Mouse (Mus musculus): ENCODE results near the gene Bbs9. TPM values are rescaled to one million over a fixed set of nuclear protein-coding genes. Genes with fewer than 3 reads are reported as not detected.

Gene Bbs9
- total and polyA plus RNA-seq, 3 experiments = 6.3 to 12.4 (median 11.9) TPM

DNA sequence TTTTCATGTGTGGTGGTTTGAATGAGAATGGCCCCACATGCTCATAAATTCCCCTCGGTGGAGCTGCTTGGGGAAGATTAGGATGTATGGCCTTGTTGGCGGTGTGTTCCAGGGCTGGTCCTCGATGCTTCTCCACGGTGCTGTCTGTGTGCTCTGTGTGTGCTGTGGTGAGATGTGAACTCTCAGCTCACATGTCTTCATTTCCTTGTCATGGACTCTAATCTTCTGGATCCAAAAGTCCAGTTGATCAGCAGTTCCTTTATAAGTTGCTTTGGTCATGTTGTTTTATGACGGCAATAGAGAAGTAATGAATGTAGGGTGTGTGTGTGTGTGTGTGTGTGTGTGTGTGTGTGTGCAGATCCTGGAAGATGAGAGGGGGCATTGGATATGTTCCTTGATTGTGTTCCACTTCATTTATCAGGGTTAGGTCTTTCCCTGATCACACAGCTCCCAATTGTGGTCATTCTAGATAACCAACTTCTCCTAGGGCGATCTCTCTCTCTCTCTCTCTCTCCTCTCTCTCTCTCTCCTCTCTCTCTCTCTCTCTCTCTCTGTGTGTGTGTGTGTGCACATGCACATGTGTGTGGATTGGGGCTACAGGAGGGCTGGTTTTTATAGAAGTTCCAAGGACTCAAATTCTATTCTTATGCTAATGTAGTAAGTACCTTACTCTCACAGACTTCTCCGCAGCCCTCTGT is 201.8 kb downstream of the Bbs9 start:
- H3K27ac ChIP-seq = no peak overlapping the region
- no peaks in the 10 kb centered on the region for H3K36me3 ChIP-seq (ENCODE audit: control insufficient read depth, insufficient read depth, low read length)
- TF ChIP-seq CTCF (IDR thresholded peaks at IDR 0.05) = no peak
- TF ChIP-seq POLR2A (IDR thresholded peaks at IDR 0.05; ENCODE audit: insufficient read depth, low read depth, low read length) = no peak
- TF ChIP-seq EP300 (IDR thresholded peaks at IDR 0.05; ENCODE audit: insufficient read depth, low read depth, low read length) = no peak
- no peak overlapping the region for H3K4me3 ChIP-seq
- no peaks in the 10 kb centered on the region for H3K27me3 ChIP-seq (ENCODE audit: control insufficient read depth, insufficient read depth, low read length)
- H3K4me1 ChIP-seq (ENCODE audit: control insufficient read depth, insufficient read depth, low read length) = peaks cover 3% of the 10 kb centered on the region
- no peak overlapping the region for H3K9ac ChIP-seq (ENCODE audit: low read depth, low read length)
- DNase-seq = no peak
- intact Hi-C loops (cut with DNase I) = no loop called here
- no peaks in the 10 kb centered on the region for H3K79me2 ChIP-seq (replicated peaks; ENCODE audit: control insufficient read depth, insufficient read depth, low read length)
- 93% methylated on average over 7 of the region's 7 CpGs for WGBS

DNA sequence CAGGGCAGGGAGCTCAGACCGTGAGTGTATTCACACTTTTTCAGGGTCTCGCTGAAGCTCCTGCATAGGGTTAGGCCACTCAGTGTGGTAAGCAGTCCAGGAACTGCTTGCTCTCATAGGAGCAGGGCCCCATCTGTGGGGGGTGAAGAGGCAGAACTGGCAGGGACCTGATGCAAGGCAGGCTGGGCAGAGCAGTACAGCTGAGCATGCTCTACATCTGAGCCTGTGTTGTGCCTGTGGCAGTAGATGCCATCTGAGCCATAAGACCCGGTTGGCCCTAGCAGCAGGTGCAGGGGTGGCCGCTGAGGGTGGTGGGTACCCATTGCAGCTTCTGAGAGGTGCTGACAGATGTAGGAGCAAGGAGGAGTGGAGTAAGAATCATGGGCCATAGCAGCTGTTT is 202.5 kb downstream of the Bbs9 start:
- Histone ChIP-seq H3K79me2 (replicated peaks; ENCODE audit: control insufficient read depth, insufficient read depth, low read length) (no peaks in the 10 kb centered on the region), H3K4me1 (ENCODE audit: control insufficient read depth, insufficient read depth, low read length) (peaks cover 1% of the 10 kb centered on the region), H3K27me3 (ENCODE audit: control insufficient read depth, insufficient read depth, low read length) (no peaks in the 10 kb centered on the region), H3K9ac (ENCODE audit: low read depth, low read length) (no peak overlapping the region), H3K27ac (no peak overlapping the region), H3K36me3 (ENCODE audit: control insufficient read depth, insufficient read depth, low read length) (no peaks in the 10 kb centered on the region), H3K4me3 (no peak overlapping the region)
- no peak for DNase-seq
- 84% methylated on average over 4 of the region's 4 CpGs for WGBS
- TF ChIP-seq CTCF (IDR thresholded peaks at IDR 0.05) = no peak
- no peak for TF ChIP-seq EP300 (IDR thresholded peaks at IDR 0.05; ENCODE audit: insufficient read depth, low read depth, low read length)
- TF ChIP-seq POLR2A (IDR thresholded peaks at IDR 0.05; ENCODE audit: insufficient read depth, low read depth, low read length) = no peak
- intact Hi-C loops (cut with DNase I) = no loop called here

DNA sequence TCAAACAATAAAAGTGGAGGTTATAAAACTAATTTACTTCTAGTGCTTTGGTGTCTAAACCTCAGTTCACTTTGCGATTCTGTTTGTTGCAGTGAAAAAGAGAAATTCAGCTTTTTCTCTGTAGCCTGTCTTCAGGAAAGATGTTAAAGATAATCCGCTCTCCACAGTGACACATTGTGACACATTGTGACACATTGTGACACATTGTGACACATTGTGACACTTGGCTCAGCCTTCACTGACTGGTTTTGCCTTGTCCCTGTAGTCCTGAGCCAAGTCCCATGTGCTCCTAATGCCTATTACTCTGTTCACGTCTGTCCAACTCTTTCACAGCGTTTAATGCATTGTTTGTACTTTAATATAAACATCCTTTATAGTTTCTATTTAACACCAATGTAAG is 203.0 kb downstream of the Bbs9 start:
- TF ChIP-seq EP300 (IDR thresholded peaks at IDR 0.05; ENCODE audit: insufficient read depth, low read depth, low read length) (no peak), POLR2A (IDR thresholded peaks at IDR 0.05; ENCODE audit: insufficient read depth, low read depth, low read length) (no peak), CTCF (IDR thresholded peaks at IDR 0.05) (no peak)
- Histone ChIP-seq H3K4me3 (no peak overlapping the region), H3K4me1 (ENCODE audit: control insufficient read depth, insufficient read depth, low read length) (no peaks in the 10 kb centered on the region), H3K36me3 (ENCODE audit: control insufficient read depth, insufficient read depth, low read length) (no peaks in the 10 kb centered on the region), H3K27ac (no peak overlapping the region), H3K9ac (ENCODE audit: low read depth, low read length) (no peak overlapping the region), H3K27me3 (ENCODE audit: control insufficient read depth, insufficient read depth, low read length) (no peaks in the 10 kb centered on the region), H3K79me2 (replicated peaks; ENCODE audit: control insufficient read depth, insufficient read depth, low read length) (no peaks in the 10 kb centered on the region)
- no peak for DNase-seq
- WGBS = 87% methylated on average over 4 of the region's 4 CpGs
- intact Hi-C loops (cut with DNase I) = no loop called here

DNA sequence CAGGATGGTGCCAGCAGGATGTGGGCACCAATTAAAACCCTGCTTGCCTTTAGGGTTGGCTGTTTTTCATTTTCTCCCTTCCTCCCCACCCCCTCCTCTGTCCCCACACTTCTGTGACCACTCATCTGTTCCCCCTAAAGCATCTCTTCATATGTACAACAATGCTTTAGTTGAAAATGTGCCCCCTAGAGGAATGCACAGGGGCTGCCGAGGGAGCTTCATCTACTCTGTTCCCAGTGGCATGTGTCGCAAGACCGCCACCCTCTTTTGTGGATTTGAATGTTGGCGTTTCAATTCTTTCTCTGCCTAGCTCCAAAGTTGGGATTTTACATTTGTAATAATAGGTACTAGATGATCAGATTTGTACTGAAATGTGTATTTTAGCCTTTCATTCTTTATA is 204.0 kb downstream of the Bbs9 start:
- TF ChIP-seq EP300 (IDR thresholded peaks at IDR 0.05; ENCODE audit: insufficient read depth, low read depth, low read length) (no peak), CTCF (IDR thresholded peaks at IDR 0.05) (peak; percentile 18; the same call in 1 of the 2 replicates), POLR2A (IDR thresholded peaks at IDR 0.05; ENCODE audit: insufficient read depth, low read depth, low read length) (no peak)
- DNase-seq = no peak

DNA sequence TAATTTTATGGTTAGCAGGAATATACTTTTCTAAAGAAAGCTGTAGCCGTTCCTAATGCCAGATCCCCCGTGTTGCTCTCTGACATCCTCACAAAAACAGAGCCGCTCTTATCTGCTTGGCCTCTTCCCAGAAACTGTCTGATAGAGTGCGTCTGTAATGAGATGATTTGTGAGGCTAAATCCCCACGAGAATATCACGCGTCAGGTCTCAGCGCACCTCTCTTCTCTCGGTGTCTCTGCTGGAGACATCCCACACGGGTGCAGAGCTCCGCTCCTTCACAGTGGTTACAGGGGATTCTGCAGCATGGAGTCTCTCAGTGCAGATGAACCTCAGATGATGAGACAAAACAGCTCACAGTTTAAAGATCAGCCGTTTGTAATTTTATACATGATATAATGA is 204.5 kb downstream of the Bbs9 start:
- no peaks in the 10 kb centered on the region for H3K79me2 ChIP-seq (replicated peaks; ENCODE audit: control insufficient read depth, insufficient read depth, low read length)
- no peak overlapping the region for H3K9ac ChIP-seq (ENCODE audit: low read depth, low read length)
- H3K27ac ChIP-seq = no peak overlapping the region
- no peak for TF ChIP-seq POLR2A (IDR thresholded peaks at IDR 0.05; ENCODE audit: insufficient read depth, low read depth, low read length)
- TF ChIP-seq CTCF (IDR thresholded peaks at IDR 0.05) = no peak
- no peak for TF ChIP-seq EP300 (IDR thresholded peaks at IDR 0.05; ENCODE audit: insufficient read depth, low read depth, low read length)
- 38% methylated on average over 12 of the region's 12 CpGs for WGBS
- intact Hi-C loops (cut with DNase I) = loop anchor here (5.0 kb wide), 1 partner anchor 53 kb away; no protein-coding TSS in a partner anchor
- H3K36me3 ChIP-seq (ENCODE audit: control insufficient read depth, insufficient read depth, low read length) = no peaks in the 10 kb centered on the region
- H3K4me3 ChIP-seq = no peak overlapping the region
- no peaks in the 10 kb centered on the region for H3K27me3 ChIP-seq (ENCODE audit: control insufficient read depth, insufficient read depth, low read length)
- no peak for DNase-seq
- peaks cover 1% of the 10 kb centered on the region; the same call in 1 of the 2 replicates for H3K4me1 ChIP-seq (ENCODE audit: control insufficient read depth, insufficient read depth, low read length)

More for the DNA sequence above, 204.0 kb downstream of the Bbs9 start:
- H3K79me2 ChIP-seq (replicated peaks; ENCODE audit: control insufficient read depth, insufficient read depth, low read length) = no peaks in the 10 kb centered on the region
- WGBS = 86% methylated on average over 4 of the region's 4 CpGs
- H3K9ac ChIP-seq (ENCODE audit: low read depth, low read length) = no peak overlapping the region
- no peaks in the 10 kb centered on the region for H3K27me3 ChIP-seq (ENCODE audit: control insufficient read depth, insufficient read depth, low read length)
- H3K4me1 ChIP-seq (ENCODE audit: control insufficient read depth, insufficient read depth, low read length) = peaks cover 1% of the 10 kb centered on the region; the same call in 1 of the 2 replicates
- H3K4me3 ChIP-seq = no peak overlapping the region
- H3K36me3 ChIP-seq (ENCODE audit: control insufficient read depth, insufficient read depth, low read length) = no peaks in the 10 kb centered on the region
- no peak overlapping the region for H3K27ac ChIP-seq
- intact Hi-C loops (cut with DNase I) = no loop called here

DNA sequence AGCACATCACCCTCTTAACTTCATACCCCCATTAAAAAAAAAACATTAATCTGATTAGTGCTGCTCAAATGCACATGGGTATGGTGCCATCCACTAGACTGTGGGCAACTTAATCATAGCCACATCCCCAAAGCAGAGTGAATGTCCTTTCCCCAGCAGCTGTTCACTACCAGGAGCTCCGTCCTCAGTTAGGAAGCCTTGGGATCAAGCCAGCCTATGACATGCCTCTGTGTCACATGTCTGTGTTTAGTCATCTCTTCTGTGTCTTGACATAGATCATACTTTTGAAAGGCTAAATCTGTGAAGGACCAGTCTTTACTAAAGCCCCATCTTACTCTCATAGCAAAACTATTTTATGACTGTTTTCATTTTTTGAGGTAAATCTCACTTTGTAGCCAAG is 205.0 kb downstream of the Bbs9 start:
- Histone ChIP-seq H3K27ac (no peak overlapping the region), H3K79me2 (replicated peaks; ENCODE audit: control insufficient read depth, insufficient read depth, low read length) (no peaks in the 10 kb centered on the region), H3K4me1 (ENCODE audit: control insufficient read depth, insufficient read depth, low read length) (peaks cover 1% of the 10 kb centered on the region; the same call in 1 of the 2 replicates), H3K4me3 (no peak overlapping the region), H3K9ac (ENCODE audit: low read depth, low read length) (no peak overlapping the region), H3K27me3 (ENCODE audit: control insufficient read depth, insufficient read depth, low read length) (no peaks in the 10 kb centered on the region), H3K36me3 (ENCODE audit: control insufficient read depth, insufficient read depth, low read length) (no peaks in the 10 kb centered on the region)
- intact Hi-C loops (cut with DNase I) = loop anchor here (5.0 kb wide), 1 partner anchor 53 kb away; no protein-coding TSS in a partner anchor
- DNase-seq = peak in 1 of 2 experiments; percentile 27
- no peak for TF ChIP-seq CTCF (IDR thresholded peaks at IDR 0.05)
- WGBS = 56% methylated on average over 1 of the region's 1 CpGs

Measured in heart, adult 2 months (tissue).